Mouse (Mus musculus) G1E (cell line): ENCODE data around the gene Agmat.

Source experiments
- CTCF ChIP-seq: IDR thresholded peaks from 2 replicates; pipeline ENCODE4 v1.5.1; 2012; ENCODE audit warnings: low read depth, low read length, inconsistent platforms, mixed read lengths
- GATA1 ChIP-seq: IDR thresholded peaks from 2 replicates; pipeline ENCODE4 v1.6.1; 2012; ENCODE audit warnings: borderline replicate concordance, low read length, inconsistent platforms, mixed read lengths
- POLR2AphosphoS5 ChIP-seq: IDR thresholded peaks from 2 replicates; pipeline ENCODE4 v1.6.1; 2012; ENCODE audit warnings: low read depth, low read length, inconsistent platforms; ENCODE audit not compliant: insufficient replicate concordance

DNA sequence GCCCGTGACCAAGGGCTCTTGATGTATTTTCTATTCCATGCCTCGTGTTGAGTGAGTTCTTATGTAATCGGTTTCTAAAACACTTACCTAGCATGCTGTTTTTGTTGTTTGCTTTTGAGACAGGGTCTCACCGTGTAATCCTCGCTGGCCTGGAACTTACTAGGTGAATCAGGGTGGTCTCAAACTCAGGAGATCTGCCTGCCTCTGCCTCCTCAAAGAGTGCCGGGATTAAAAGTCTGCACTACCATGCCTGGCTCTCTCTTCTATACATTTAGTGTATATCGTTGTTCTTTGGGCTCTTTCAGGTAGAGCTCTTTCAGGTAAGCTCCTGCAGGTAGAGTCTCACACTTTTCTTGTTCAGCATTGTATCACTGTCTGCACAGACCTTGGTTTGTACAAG is 45.0 kb downstream of the Agmat start:
- TF ChIP-seq POLR2AphosphoS5 (no peak), CTCF (no peak), GATA1 (no peak)
